Mouse (Mus musculus) cerebellum, postnatal 25 days (tissue): Measurements from ENCODE around the gene Enpp6.

ENCODE experiments used
- DNase-seq, 2 experiments: peaks; one replicate each; pipeline ENCODE4 v3.0.0; 2021; ENCODE audit warnings: mixed read lengths in 2 of 2

Enpp6 gene

DNA sequence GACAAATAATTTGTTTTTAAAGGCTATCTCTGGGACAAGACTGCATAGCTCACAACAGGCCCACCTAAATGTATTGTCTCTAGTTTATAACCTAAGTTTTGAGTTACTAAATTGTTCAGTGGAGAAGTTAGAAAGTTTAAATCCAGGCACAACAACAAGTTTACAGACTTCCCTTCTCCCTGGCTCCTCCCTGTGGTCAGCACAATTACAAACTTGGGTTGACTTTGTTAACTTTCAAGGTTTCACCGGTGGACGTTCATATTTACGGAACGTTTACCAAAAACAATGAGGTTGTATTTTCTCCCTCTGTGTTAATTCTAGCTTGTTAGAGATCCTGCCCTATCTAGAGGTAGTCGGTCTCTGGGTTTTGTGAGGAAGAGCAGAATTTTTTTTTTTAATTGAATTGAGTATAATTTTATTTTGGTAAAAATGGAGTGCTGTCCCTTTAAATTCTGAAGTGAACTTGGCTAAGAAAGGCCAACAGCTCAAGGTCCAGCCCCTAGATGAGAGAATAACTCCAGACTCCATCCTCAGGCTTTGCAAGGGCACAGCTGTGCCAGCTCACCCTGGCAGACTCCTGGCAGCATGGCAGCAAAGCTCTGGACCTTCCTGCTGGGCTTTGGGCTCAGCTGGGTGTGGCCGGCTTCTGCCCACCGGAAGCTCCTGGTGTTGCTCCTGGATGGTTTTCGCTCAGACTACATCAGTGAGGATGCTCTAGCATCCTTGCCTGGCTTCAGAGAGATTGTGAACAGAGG is at the start of gene Enpp6:
TSS of gene Enpp6 (plus strand) at position 502 of the 755 bp plus-strand sequence.
- no peak for DNase-seq

- DNase-seq = no peak
Measured at GRCm38 (mm10) chr8:46938218-46938617, 48.5 kb upstream of the Enpp6 start.

DNA sequence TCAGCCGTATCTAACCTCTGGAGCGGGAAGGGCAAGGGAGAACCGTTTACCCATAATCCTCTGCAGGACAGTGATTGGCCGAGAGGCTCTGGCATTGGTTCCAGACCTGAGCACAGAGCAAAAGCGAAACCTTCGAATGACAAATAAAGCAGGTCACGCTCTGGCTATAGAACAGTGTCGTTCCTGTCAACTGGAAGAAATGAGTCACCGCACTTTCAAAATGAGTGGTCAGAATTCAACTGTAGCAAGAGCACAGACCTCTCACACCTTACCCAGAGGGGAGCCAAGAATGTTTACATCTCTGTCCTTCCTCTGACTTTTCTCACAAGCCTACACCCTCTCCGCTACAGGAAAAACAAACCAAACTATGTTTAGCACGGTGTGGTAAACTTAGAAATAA is 45.4 kb upstream of the Enpp6 start:
- DNase-seq = no peak

DNA sequence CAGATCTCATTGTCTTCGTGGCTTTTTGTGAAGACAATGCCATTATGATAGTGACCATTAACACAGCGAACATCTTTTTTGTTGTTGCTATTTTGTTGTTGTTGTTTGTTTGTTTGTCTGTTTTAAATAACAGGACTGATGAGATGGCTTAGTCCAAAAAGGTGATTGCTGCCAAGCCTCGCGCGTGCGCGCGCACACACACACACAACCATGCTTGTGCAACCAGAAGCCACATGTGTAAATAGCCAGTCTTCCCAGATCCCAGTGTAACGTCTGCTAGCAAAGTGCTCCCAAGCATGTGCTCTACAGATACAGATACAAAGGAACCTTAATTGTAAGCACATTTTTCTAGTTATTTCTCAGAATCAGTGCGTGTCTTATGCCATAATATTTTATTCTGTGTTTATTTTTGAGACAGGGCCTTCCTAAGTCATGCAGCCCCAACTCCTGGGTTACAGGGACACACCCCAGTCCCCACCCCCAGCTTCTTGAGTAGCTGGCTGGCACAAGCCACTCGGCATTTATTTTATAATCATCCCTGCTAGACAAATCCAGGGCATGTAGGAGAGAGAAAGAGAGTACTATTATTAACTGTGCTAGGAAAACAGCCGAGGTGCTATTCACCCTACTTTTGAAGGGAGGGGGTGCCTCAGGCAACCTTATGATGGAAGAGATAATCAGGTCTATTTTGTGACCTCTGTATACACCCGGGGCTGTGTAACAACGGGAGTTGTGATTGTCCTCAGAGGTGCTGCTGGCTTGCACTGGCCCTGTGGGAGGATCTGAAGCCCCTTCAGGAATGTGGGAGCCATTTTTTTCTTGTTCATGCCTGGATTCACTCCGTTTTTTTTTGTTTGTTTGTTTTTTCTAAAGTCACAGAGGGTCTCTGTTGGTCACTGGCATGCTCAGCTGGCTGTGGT is 44.7 kb upstream of the Enpp6 start:
- no peak for DNase-seq

GRCm38 (mm10) chr8:46942651-46943024 is 44.0 kb upstream of the Enpp6 start:
- DNase-seq = no peak

- DNase-seq = no peak
Measured at GRCm38 (mm10) chr8:46943337-46943736, 43.4 kb upstream of the Enpp6 start.

DNA sequence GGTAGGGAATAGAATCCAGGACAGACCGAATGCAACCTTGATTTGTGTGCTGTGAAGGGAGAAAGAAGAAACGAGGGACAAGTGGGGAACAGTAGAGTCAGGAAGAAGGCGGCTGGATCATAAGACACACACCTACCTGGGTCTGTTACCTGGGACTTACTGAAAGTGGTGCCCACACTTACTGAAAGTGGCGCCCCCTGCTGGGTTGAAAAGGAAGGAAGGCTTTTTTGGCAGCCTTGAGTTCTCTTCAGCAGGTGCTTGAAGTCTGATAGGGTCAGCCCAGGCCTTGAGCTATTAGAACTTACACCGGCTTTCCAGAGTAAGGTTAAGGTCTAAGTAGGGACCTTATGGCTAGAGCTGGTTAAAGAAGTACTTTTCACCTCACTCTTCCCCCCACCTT is 40.5 kb upstream of the Enpp6 start:
- peak in 1 of 2 experiments; percentile 23 for DNase-seq

- DNase-seq = no peak
Measured at GRCm38 (mm10) chr8:46948091-46948757, 38.5 kb upstream of the Enpp6 start.

- DNase-seq = peak; percentile 68 to 78
Measured at GRCm38 (mm10) chr8:46953472-46953871, 33.2 kb upstream of the Enpp6 start.

DNA sequence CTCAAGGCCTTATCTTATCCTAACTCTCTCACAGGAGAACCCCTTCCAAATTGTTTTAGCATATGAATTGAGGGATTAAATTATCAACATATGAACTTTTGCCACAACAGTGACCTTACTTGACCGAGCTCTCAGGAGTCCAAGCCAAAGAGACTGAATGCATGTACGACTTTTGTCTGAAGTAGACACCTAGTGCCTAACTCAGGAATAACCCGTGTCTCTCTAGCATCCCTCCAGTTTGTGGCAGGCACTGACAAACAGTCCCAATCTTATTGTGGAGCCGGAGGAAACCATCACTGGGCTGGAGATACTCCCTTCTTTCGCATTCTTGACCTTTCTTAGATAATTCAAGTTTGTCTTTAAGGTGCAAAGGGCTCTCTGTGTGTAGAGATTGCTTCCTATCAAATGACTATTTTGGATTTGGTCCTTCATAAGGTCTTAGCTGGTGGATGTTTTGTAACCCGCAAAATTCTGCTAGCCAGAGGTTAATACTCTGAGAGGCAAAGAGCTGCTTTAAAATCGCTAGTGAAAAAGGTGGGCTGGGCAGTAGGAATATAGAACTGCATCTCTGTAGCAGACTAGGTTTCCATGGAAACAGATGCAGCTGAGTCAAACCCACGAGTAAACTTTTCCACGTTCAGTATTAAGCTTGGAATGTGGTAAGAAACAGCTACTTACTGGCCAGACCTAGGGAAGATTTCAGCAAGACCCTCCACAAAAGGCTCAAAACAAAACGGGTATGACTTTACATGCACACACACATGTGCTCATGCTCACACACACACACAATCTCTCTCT is 23.9 kb upstream of the Enpp6 start:
- no peak for DNase-seq

- DNase-seq = no peak
Measured at GRCm38 (mm10) chr8:46963619-46964145, 23.0 kb upstream of the Enpp6 start.

- no peak for DNase-seq
Measured at GRCm38 (mm10) chr8:46965812-46966211, 20.9 kb upstream of the Enpp6 start.

GRCm38 (mm10) chr8:46968721-46969120 is 18.0 kb upstream of the Enpp6 start:
- no peak for DNase-seq

- DNase-seq = no peak
Measured at GRCm38 (mm10) chr8:46969386-46969785, 17.3 kb upstream of the Enpp6 start.

DNA sequence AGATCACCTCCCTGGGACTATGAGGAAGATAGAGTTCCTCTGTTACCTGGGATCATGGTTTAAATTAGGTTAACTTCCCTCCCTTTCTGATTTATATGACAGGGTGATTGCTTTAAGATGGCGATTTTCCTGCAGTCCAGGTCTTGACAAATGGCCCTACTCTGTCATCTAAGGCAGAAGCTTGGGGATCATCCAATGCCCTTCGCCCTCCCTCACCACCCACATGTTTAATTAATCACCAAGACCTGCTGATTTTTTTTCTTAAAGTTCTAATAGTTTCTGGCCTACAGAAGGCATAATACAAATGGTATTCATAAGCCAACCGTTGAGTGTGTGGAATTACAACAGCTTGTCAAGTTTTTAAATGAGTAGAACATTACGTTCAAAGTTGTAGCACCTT is 9.3 kb upstream of the Enpp6 start:
- no peak for DNase-seq

GRCm38 (mm10) chr8:46982166-46982565 is 4.5 kb upstream of the Enpp6 start:
- no peak for DNase-seq

GRCm38 (mm10) chr8:46982770-46983169 is 3.9 kb upstream of the Enpp6 start:
- DNase-seq = no peak

- no peak for DNase-seq
Measured at GRCm38 (mm10) chr8:46984647-46985046, 2.0 kb upstream of the Enpp6 start.

DNA sequence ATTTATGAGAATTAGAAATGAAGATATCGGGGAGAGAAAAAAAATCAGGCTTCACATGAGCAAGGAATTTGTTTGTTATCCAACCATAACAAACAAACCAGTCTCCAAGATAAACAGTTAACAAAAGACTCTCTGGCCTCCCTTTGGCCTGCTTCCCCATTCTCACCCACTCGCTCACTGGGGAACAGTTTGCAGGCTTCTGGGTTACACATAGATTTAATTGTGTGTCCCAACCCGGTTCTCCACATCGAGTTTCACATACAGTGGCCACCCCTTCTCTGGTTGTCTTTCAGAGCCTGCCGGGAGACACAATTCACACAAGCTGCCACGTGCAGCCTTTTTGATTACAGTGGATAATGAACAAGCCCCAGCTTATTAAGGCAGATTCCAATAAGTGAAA is 1.7 kb downstream of the Enpp6 start:
- DNase-seq = no peak

- no peak for DNase-seq
Measured at GRCm38 (mm10) chr8:46991081-46991480, 4.4 kb downstream of the Enpp6 start.

- no peak for DNase-seq
Measured at GRCm38 (mm10) chr8:46992579-46992978, 5.9 kb downstream of the Enpp6 start.

- no peak for DNase-seq
Measured at GRCm38 (mm10) chr8:46995931-46996664, 9.4 kb downstream of the Enpp6 start.
